Mouse (Mus musculus) neural tube, embryonic 11.5 days (tissue): ENCODE data around the gene St3gal3. TPM values are rescaled to one million over a fixed set of nuclear protein-coding genes. Genes with fewer than 3 reads are reported as not detected.
A peak's percentile ranks its signal among the peaks of the same experiment; 100 is the strongest.

Source experiments
- ATAC-seq: fragments of 200-750 bp; cut with Nextera tagmentation; 2 replicates; pipeline ENCODE4 v1.8.0; 2017; ENCODE audit warnings: moderate number of reproducible peaks, mild to moderate bottlenecking, moderate TSS enrichment, moderate library complexity; ENCODE audit not compliant: insufficient read depth, low FRiP score, low TSS enrichment
- DNase-seq: peaks from one replicate; pipeline ENCODE4 v3.0.0-alpha.2; 2015; ENCODE audit warnings: low spot score
- H3K27ac ChIP-seq: fragments of 300-500 bp; sonication (generic); 2 replicates; pipeline ENCODE4 v1.5.1; 2014; ENCODE audit warnings: low read depth, mild to moderate bottlenecking, low read length
- H3K27me3 ChIP-seq: fragments of 300-500 bp; sonication (generic); 2 replicates; pipeline ENCODE4 v1.6.1; 2014; ENCODE audit warnings: mild to moderate bottlenecking, low read length, mixed read lengths; ENCODE audit not compliant: control insufficient read depth, insufficient read depth
- H3K36me3 ChIP-seq: fragments of 300-500 bp; sonication (generic); 2 replicates; pipeline ENCODE4 v1.6.1; 2014; ENCODE audit warnings: mild to moderate bottlenecking, low read length, moderate library complexity, mixed read lengths; ENCODE audit not compliant: control insufficient read depth, insufficient read depth
- H3K4me1 ChIP-seq: fragments of 300-500 bp; sonication (generic); 2 replicates; pipeline ENCODE4 v1.6.1; 2014; ENCODE audit warnings: low read length, mixed read lengths; ENCODE audit not compliant: control insufficient read depth, insufficient read depth
- H3K4me2 ChIP-seq: fragments of 300-500 bp; sonication (generic); 2 replicates; pipeline ENCODE4 v1.6.1; 2014; ENCODE audit warnings: low read depth, mild to moderate bottlenecking, moderate library complexity
- H3K4me3 ChIP-seq: fragments of 300-500 bp; sonication (generic); 2 replicates; pipeline ENCODE4 v1.5.1; 2014; ENCODE audit warnings: low read depth, low read length
- H3K9ac ChIP-seq: fragments of 300-500 bp; sonication (generic); 2 replicates; pipeline ENCODE4 v1.6.1; 2014; ENCODE audit warnings: mild to moderate bottlenecking, low read length
- H3K9me3 ChIP-seq: fragments of 300-500 bp; sonication (generic); 2 replicates; pipeline ENCODE4 v1.6.1; 2016; ENCODE audit warnings: low read length; ENCODE audit not compliant: control insufficient read depth
- WGBS: fragments of 180-500 bp; shearing (Covaris S2); extraction: QIAGEN DNeasy Blood & Tissue Kit; methylation state at CpG from one replicate; pipeline ENCODE4 v1.1.7; 2014; 5-methylcytosine and 5-hydroxymethylcytosine counted together
- polyA plus RNA-seq: library from polyadenylated mRNA; unstranded; fragments of >200 nt; fragmentation: Nextera tagmentation; extraction: Ambion mirVana; gene quantifications from 2 replicates; pipeline ENCODE4 v1.2.1, GENCODE M21; 2014

Gene St3gal3
- polyA plus RNA-seq, 1 experiment from 2014 or later: 5.2 TPM

- no peaks in the 10 kb centered on the region for H3K9me3 ChIP-seq
These were observed 251.7 kb downstream of the St3gal3 start, which contains the start of gene B4galt2 for GRCm38 (mm10) chr4:117882701-117883691. Gene B4galt2 (minus strand): TSS chr4:117883487.

More at GRCm38 (mm10) chr4:117882701-117883691, 251.7 kb downstream of the St3gal3 start, which contains the start of gene B4galt2:
- WGBS: under 1% methylated on average over 81 of the region's 103 CpGs
- DNase-seq: peak; percentile 77
- Histone ChIP-seq H3K27ac (peak within 1 kb of the TSS; percentile 63; the same call in 1 of the 2 replicates), H3K4me3 (peak within 1 kb of the TSS; percentile 80), H3K4me1 (peaks cover 23% of the 10 kb centered on the region), H3K4me2 (peak within 1 kb of the TSS; percentile 72), H3K9ac (peak within 1 kb of the TSS; percentile 88), H3K36me3 (peaks cover 6% of the 10 kb centered on the region), H3K27me3 (no peaks in the 10 kb centered on the region)
- ATAC-seq: peak; percentile 48

Other genes with a start within 250 kb of the St3gal3 start
- gene Atp6v0b, start 247.6 kb downstream of the St3gal3 start, polyA plus RNA-seq: 235 and 249 TPM in 2 replicates
- gene Dph2, start 242.9 kb downstream of the St3gal3 start, polyA plus RNA-seq: 23.8 and 25.0 TPM in 2 replicates
- 56.3 and 67.0 TPM in 2 replicates for gene Ipo13, start 219.9 kb downstream of the St3gal3 start, polyA plus RNA-seq
- 1.5 and 1.7 TPM in 2 replicates for gene Artn, start 205.2 kb downstream of the St3gal3 start, polyA plus RNA-seq
- gene Kdm4a, start 45.1 kb upstream of the St3gal3 start, polyA plus RNA-seq: 65.4 and 68.0 TPM in 2 replicates
- 68.9 and 80.1 TPM in 2 replicates for gene Ptprf, start 156.5 kb upstream of the St3gal3 start, polyA plus RNA-seq